Mouse (Mus musculus) G1E (cell line): Measurements from ENCODE around the gene Dact3. TPM values are rescaled to one million over a fixed set of nuclear protein-coding genes. Genes with fewer than 3 reads are reported as not detected.

Experiments
- ATAC-seq: 2 replicates; pipeline ENCODE4 v1.8.0; 2016; ENCODE audit warnings: mild to moderate bottlenecking; ENCODE audit not compliant: insufficient number of reproducible peaks, poor library complexity, low FRiP score, severe bottlenecking; ENCODE audit errors: extremely low read depth
- DNase-seq: peaks from one replicate; pipeline ENCODE4 v3.0.0; 2012; ENCODE audit warnings: low spot score
- H3K27me3 ChIP-seq: 2 replicates; pipeline ENCODE4 v1.6.1; 2012; ENCODE audit warnings: mild to moderate bottlenecking, low read length, inconsistent platforms; ENCODE audit not compliant: insufficient read depth
- H3K36me3 ChIP-seq: replicated peaks from 2 replicates; pipeline ENCODE3; 2012; ENCODE audit warnings: mild to moderate bottlenecking, inconsistent platforms
- H3K4me1 ChIP-seq: 2 replicates; pipeline ENCODE4 v1.6.1; 2012; ENCODE audit warnings: low read depth, low read length, inconsistent platforms, mixed read lengths; ENCODE audit not compliant: insufficient read depth
- H3K4me3 ChIP-seq: 2 replicates; pipeline ENCODE4 v1.5.1; 2012; ENCODE audit warnings: low read depth, mild to moderate bottlenecking, inconsistent platforms, low read length, moderate library complexity, mixed read lengths
- H3K9me3 ChIP-seq: replicated peaks from 2 replicates; pipeline ENCODE4 v1.6.1; 2012; ENCODE audit warnings: inconsistent platforms
- CTCF ChIP-seq: IDR thresholded peaks from 2 replicates; pipeline ENCODE4 v1.5.1; 2012; ENCODE audit warnings: low read depth, low read length, inconsistent platforms, mixed read lengths
- GATA1 ChIP-seq: IDR thresholded peaks from 2 replicates; pipeline ENCODE4 v1.6.1; 2012; ENCODE audit warnings: borderline replicate concordance, low read length, inconsistent platforms, mixed read lengths
- GATA2 ChIP-seq: IDR thresholded peaks from 2 replicates; pipeline ENCODE4 v1.6.1; 2012; ENCODE audit warnings: low read depth, low read length, inconsistent platforms, borderline replicate concordance
- POLR2AphosphoS5 ChIP-seq: IDR thresholded peaks from 2 replicates; pipeline ENCODE4 v1.6.1; 2012; ENCODE audit warnings: low read depth, low read length, inconsistent platforms; ENCODE audit not compliant: insufficient replicate concordance
- TAL1 ChIP-seq: conservative IDR thresholded peaks from 2 replicates; pipeline ENCODE4 v1.6.1; 2012; ENCODE audit warnings: low read depth, low read length, inconsistent platforms, mixed read lengths
- polyA plus RNA-seq: library from polyadenylated mRNA; stranded (reverse); fragments of >175 nt; gene quantifications from 2 replicates; pipeline ENCODE4 v1.2.3, GENCODE M21; 2012
- total RNA-seq, 2 experiments: library from RNA; stranded (forward) in 1 of 2; stranded (reverse) in 1 of 2; fragments of 200-1000 nt in 1 of 2; fragments of >200 nt in 1 of 2; fragmentation: Nextera tagmentation in 1 of 2; gene quantifications; 2 replicates each; pipeline ENCODE4 v1.2.3; 2014 to 2017

Gene Dact3
- total and polyA plus RNA-seq, 3 experiments: 0.05 to 0.30 (median 0.28) TPM

DNA sequence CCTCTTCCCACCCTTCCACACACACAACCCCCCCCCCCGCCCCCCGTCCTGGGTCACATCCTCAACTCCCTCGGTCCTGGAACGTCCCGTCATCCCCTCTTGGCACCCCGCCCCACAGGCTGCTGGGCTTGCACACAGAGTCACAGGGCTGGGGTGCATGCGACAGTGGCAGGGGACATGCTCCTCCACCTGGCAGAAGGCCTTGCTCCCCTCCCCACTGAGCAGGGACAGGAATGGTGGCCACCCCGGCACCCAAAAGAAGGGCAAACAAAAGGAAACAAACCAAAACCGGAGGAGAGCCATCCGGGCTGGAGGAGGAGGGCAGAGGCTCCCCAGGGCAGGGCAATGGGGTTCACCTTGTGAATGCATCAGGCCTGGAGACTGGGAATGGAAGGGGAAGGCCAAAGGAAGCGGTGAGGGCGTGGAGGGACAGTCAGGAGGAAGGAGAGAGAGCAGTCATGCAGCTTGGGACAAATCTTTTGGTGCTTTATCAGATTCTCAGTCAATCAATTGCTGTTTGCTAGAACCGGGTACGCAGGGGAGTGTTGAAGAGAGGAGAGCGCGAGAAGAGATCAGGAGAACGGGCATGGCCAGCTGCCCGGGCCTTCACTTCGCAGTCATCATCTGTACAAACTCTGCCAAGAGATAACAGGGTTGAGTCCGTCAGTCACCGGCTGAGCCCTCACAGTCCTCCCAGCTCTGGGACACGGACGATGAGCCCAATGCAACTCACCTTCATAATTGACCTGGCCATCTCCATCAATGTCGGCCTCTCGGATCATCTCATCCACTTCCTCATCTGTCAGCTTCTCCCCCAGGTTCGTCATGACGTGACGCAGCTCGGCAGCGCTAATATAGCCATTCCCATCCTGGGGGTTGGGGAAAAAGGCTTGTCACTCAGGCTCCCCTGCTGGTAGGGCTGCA lies 41.5 kb downstream of the Dact3 start:
- peaks cover 59% of the 10 kb centered on the region for H3K4me1 ChIP-seq
- ATAC-seq (no peak), DNase-seq (no peak)
- no peak for TF ChIP-seq CTCF
- no peak for TF ChIP-seq GATA1
- no peak for TF ChIP-seq POLR2AphosphoS5
- TF ChIP-seq GATA2: no peak
- TF ChIP-seq TAL1: no peak
- peaks cover 87% of the 10 kb centered on the region for H3K36me3 ChIP-seq
- H3K4me3 ChIP-seq: no peak overlapping the region
- H3K9me3 ChIP-seq: no peaks in the 10 kb centered on the region
- H3K27me3 ChIP-seq: no peaks in the 10 kb centered on the region

DNA sequence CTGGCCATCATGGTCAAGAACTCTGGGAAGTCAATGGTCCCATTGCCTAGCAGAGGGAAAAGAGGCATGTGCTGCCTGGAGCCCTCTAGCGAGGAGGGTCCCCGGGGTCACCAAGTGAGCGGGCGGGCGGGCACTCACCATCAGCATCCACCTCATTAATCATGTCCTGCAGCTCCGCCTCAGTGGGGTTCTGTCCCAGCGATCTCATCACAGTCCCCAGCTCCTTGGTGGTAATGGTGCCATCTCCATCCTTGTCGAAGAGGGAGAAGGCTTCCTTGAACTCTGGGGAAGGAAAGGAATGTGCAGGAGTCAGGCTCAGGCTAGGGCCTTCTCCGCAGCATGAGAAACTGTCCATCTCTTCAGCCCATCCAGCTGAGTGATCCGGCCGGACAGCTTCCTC lies 42.3 kb downstream of the Dact3 start:
- no peak for DNase-seq
- no peak for TF ChIP-seq TAL1
- no peak for TF ChIP-seq GATA2
- TF ChIP-seq GATA1: no peak
- TF ChIP-seq POLR2AphosphoS5: no peak
- TF ChIP-seq CTCF: no peak
- no peak overlapping the region for H3K4me3 ChIP-seq
- H3K27me3 ChIP-seq: no peaks in the 10 kb centered on the region
- peaks cover 95% of the 10 kb centered on the region for H3K36me3 ChIP-seq
- no peak for ATAC-seq
- peaks cover 68% of the 10 kb centered on the region for H3K4me1 ChIP-seq
- H3K9me3 ChIP-seq: no peaks in the 10 kb centered on the region

DNA sequence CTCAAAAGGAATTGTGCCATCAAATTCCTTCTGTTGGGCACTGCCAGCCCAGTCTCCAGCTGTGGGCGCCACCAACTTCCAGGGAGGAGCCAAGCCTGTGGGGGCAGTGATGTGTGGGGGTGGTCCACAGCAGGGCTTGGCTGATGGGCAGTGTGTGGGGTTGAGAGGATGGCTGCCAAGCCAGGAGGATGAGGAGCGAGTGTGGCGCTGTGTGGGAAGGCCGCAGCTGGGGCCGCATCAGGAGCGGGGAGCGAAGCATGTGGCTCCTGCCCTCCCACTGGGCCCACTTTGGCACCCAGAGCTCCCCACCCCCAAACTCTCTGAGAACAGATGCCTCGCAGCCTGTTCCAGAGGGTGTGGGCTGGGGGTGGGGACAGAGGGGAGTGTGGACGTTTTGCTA lies 42.9 kb downstream of the Dact3 start:
- ATAC-seq: no peak
- H3K9me3 ChIP-seq: no peaks in the 10 kb centered on the region
- H3K27me3 ChIP-seq: no peaks in the 10 kb centered on the region
- no peak for DNase-seq
- peaks cover 95% of the 10 kb centered on the region for H3K36me3 ChIP-seq
- no peak overlapping the region for H3K4me3 ChIP-seq
- H3K4me1 ChIP-seq: peaks cover 72% of the 10 kb centered on the region
- no peak for TF ChIP-seq TAL1
- no peak for TF ChIP-seq GATA2
- no peak for TF ChIP-seq GATA1
- TF ChIP-seq POLR2AphosphoS5: no peak
- TF ChIP-seq CTCF: no peak

DNA sequence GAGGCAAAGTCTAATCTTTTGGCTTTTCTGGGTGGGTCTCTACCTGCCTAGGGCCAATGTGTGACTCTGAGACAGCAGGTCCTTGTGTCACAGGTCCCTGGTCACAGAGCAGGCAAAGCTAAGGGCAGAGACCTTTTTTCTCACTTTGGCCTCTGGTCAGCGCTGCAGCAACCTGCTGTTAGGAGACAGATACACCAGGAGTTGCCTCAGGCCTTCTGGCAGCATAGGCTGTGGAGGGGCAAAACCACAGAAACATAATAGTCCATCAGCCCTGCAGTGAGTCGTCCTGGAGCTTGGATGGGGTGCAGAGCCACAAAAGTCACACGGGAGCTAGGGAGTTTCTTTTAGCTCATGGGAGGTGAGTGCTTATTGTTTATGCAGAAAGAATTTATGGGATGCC lies 43.6 kb downstream of the Dact3 start:
- TF ChIP-seq GATA1 (no peak), POLR2AphosphoS5 (no peak), TAL1 (no peak), GATA2 (no peak), CTCF (no peak)

DNA sequence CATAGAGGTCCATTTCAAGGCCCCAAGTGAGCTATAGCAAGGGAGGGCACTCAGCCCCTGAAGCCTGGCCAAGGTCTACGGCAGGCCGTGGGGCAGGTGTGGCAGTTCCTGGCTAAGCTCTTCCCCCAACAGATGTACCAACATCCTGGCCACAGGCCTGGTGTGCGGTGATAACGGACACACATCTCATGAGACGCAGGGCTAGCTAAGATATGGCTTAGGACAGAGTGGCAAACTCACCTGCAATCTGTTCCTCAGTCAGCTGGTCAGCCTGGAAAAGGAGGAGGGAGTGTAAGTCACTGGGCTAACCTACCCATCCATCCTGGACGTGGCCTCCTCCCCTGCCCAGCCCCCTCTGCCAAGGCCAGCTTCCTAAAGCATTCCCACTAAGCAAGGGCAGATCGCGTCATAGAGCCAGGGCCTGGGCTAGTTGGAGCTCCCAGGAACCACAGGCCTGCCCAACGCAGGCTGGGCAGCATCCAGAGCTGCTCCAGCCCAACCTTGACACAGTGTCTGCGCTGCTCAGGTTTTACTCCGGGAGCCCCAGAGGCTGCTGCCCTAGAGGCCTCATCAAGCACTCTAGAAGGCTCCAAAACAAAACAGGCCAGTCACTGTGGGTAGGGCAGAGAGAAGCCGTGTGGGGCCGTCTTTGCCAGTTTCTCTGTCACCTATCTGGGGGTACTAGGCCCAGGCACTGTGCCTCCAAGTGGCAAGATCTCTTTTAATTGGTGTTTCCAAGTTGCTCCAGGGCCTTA lies 44.5 kb downstream of the Dact3 start:
- Histone ChIP-seq H3K27me3 (no peaks in the 10 kb centered on the region), H3K4me1 (peaks cover 62% of the 10 kb centered on the region), H3K36me3 (peaks cover 79% of the 10 kb centered on the region), H3K4me3 (peak overlapping the region; percentile 28; the same call in 1 of the 2 replicates), H3K9me3 (no peaks in the 10 kb centered on the region)
- TF ChIP-seq TAL1 (0 out of 2 replicates have a peak, but pooled peaks have one; percentile 38), GATA2 (no peak), GATA1 (no peak), POLR2AphosphoS5 (no peak), CTCF (no peak)
- ATAC-seq: no peak
- no peak for DNase-seq

More for the DNA sequence above, 43.6 kb downstream of the Dact3 start:
- H3K4me1 ChIP-seq: peaks cover 70% of the 10 kb centered on the region
- DNase-seq (no peak), ATAC-seq (no peak)
- H3K4me3 ChIP-seq: no peak overlapping the region
- H3K9me3 ChIP-seq: no peaks in the 10 kb centered on the region
- peaks cover 88% of the 10 kb centered on the region for H3K36me3 ChIP-seq
- H3K27me3 ChIP-seq: no peaks in the 10 kb centered on the region

DNA sequence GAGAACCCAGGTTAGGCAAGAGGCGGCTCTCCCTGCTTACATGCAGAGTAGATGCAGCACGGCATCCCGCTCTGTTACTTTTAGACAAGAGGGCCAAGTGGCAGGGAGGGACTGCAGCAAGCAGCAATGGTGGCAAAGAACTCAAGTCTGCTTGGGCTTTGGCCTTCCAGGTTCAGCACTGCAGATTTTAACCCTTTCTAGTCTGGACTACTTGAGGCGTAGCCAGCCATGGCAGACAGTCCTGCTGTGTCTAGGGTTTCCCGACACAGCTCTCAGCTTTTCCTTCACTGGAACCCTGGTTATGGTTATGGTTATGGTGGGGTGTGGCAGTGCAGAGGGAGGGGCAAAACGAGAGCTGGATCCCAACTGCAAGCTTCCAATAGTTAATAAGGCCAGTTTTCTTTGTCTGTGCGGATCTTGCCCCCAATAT lies 45.0 kb downstream of the Dact3 start:
- peaks cover 63% of the 10 kb centered on the region for H3K4me1 ChIP-seq
- DNase-seq (no peak), ATAC-seq (no peak)
- peak overlapping the region; percentile 28; the same call in 1 of the 2 replicates for H3K4me3 ChIP-seq
- no peaks in the 10 kb centered on the region for H3K27me3 ChIP-seq
- no peak for TF ChIP-seq GATA2
- no peak for TF ChIP-seq CTCF
- TF ChIP-seq GATA1: no peak
- H3K9me3 ChIP-seq: no peaks in the 10 kb centered on the region
- peaks cover 73% of the 10 kb centered on the region for H3K36me3 ChIP-seq
